Mouse (Mus musculus) liver, embryonic 15.5 days (tissue): ENCODE measurements at regions not wholly inside any gene's neighbourhood (a gene's known extent, or its start where the extent isn't known, plus 50 kb on each side); places are given as distances from the start of the nearest gene placed in this dataset.

Experiments
- ATAC-seq: fragments of 200-750 bp; cut with Nextera tagmentation; 2 replicates; pipeline ENCODE4 v1.8.0; 2017; ENCODE audit warnings: moderate number of reproducible peaks, mild to moderate bottlenecking, moderate library complexity; ENCODE audit not compliant: insufficient read depth
- H3K27ac ChIP-seq: fragments of 300-500 bp; sonication (generic); replicated peaks from 2 replicates; pipeline ENCODE4 v1.5.1; 2015; ENCODE audit warnings: mild to moderate bottlenecking, inconsistent platforms
- H3K27me3 ChIP-seq: fragments of 300-500 bp; sonication (generic); 2 replicates; pipeline ENCODE4 v1.6.1; 2015; ENCODE audit warnings: mild to moderate bottlenecking, inconsistent platforms
- H3K36me3 ChIP-seq: fragments of 300-500 bp; sonication (generic); replicated peaks from 2 replicates; pipeline ENCODE4 v1.6.1; 2015; ENCODE audit warnings: moderate library complexity, mild to moderate bottlenecking, inconsistent platforms
- H3K4me1 ChIP-seq: fragments of 300-500 bp; sonication (generic); replicated peaks from 2 replicates; pipeline ENCODE4 v1.6.1; 2015; ENCODE audit warnings: inconsistent platforms
- H3K4me2 ChIP-seq: fragments of 300-500 bp; sonication (generic); 2 replicates; pipeline ENCODE4 v1.6.1; 2015; ENCODE audit warnings: moderate library complexity, mild to moderate bottlenecking, inconsistent platforms
- H3K4me3 ChIP-seq: fragments of 300-500 bp; sonication (generic); replicated peaks from 2 replicates; pipeline ENCODE4 v1.5.1; 2015; ENCODE audit warnings: mild to moderate bottlenecking, inconsistent platforms
- H3K9ac ChIP-seq: fragments of 300-500 bp; sonication (generic); 2 replicates; pipeline ENCODE4 v1.6.1; 2015; ENCODE audit warnings: moderate library complexity, mild to moderate bottlenecking, inconsistent platforms
- H3K9me3 ChIP-seq: fragments of 300-500 bp; sonication (generic); replicated peaks from 2 replicates; pipeline ENCODE4 v1.6.1; 2016; ENCODE audit warnings: inconsistent platforms
- WGBS: fragments of 180-500 bp; shearing (Covaris S2); methylation state at CpG from one replicate; pipeline ENCODE4 v1.1.7; 2015; ENCODE audit warnings: mixed read lengths; ENCODE audit not compliant: insufficient replicate concordance; 5-methylcytosine and 5-hydroxymethylcytosine counted together

GRCm38 (mm10) chr11:48426446-48426845 lies 373.7 kb upstream of the Rack1 start:
- no peaks in the 10 kb centered on the region for H3K4me1 ChIP-seq
- H3K36me3 ChIP-seq = no peaks in the 10 kb centered on the region
- WGBS = 25% methylated on average over 1 of the region's 1 CpGs

GRCm38 (mm10) chr11:48418066-48418756 lies 381.9 kb upstream of the Rack1 start:
- H3K4me2 ChIP-seq = no peak overlapping the region
- WGBS = 65% methylated on average over 6 of the region's 6 CpGs
- ATAC-seq = no peak
- H3K27me3 ChIP-seq = no peaks in the 10 kb centered on the region
- no peaks in the 10 kb centered on the region for H3K4me1 ChIP-seq
- no peak overlapping the region for H3K9ac ChIP-seq
- H3K27ac ChIP-seq = no peak overlapping the region
- H3K4me3 ChIP-seq = no peak overlapping the region
- no peaks in the 10 kb centered on the region for H3K9me3 ChIP-seq
- H3K36me3 ChIP-seq = no peaks in the 10 kb centered on the region

More at GRCm38 (mm10) chr11:48426446-48426845, 373.7 kb upstream of the Rack1 start:
- Histone ChIP-seq H3K9me3 (no peaks in the 10 kb centered on the region), H3K4me3 (no peak overlapping the region), H3K27ac (no peak overlapping the region), H3K27me3 (no peaks in the 10 kb centered on the region), H3K9ac (no peak overlapping the region), H3K4me2 (no peak overlapping the region)
- ATAC-seq = no peak

GRCm38 (mm10) chr11:48417615-48418014 lies 382.5 kb upstream of the Rack1 start:
- no peak for ATAC-seq
- 55% methylated on average over 2 of the region's 2 CpGs for WGBS
- no peak overlapping the region for H3K9ac ChIP-seq
- H3K4me3 ChIP-seq = no peak overlapping the region
- H3K4me1 ChIP-seq = no peaks in the 10 kb centered on the region
- H3K9me3 ChIP-seq = no peaks in the 10 kb centered on the region
- no peak overlapping the region for H3K4me2 ChIP-seq
- no peaks in the 10 kb centered on the region for H3K27me3 ChIP-seq
- H3K27ac ChIP-seq = no peak overlapping the region
- H3K36me3 ChIP-seq = no peaks in the 10 kb centered on the region

DNA sequence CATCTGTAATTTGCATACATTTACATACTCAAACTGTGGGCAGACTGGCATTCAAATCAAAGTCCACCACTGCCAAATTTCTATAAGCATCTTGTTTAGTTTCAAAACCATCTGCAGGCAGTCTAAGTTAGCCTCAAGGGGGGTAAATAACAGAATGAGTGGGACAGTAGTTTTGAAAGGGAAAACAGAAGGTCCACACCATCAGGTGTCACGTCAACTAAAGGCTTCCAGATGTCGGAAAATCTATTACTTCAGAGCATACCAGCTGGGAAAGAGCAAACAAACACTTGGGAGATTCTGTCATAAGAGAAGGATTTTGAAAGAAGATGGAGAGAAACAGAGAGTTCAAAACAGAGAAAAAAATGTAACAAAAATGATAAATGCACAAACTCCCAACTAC lies 402.1 kb upstream of the Rack1 start:
- Histone ChIP-seq H3K9ac (no peak overlapping the region), H3K36me3 (no peaks in the 10 kb centered on the region), H3K4me2 (no peak overlapping the region), H3K4me3 (no peak overlapping the region), H3K27me3 (no peaks in the 10 kb centered on the region), H3K27ac (no peak overlapping the region), H3K9me3 (no peaks in the 10 kb centered on the region), H3K4me1 (no peaks in the 10 kb centered on the region)
- ATAC-seq = no peak
- 42% methylated on average over 2 of the region's 2 CpGs for WGBS

DNA sequence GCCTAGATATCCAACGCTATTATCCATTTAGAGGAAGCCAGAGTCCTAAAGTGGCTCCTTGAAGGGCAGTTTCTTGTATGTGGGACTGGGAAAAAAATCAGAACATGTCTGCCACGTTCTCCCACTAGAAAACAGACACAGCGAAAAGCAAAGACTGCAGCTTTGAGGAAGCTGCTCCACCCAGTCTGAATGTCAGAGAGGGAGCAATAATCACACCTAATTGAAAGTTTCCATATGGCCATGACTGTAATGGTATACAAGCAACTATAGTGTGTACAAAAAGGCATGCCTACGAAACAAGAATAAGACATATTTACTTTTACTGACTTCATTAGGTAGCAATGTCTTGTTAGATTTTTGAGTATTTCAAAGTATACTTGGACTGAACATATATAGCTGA lies 392.7 kb upstream of the Sgcd start:
- Histone ChIP-seq H3K4me1 (no peaks in the 10 kb centered on the region), H3K27ac (no peak overlapping the region), H3K4me3 (no peak overlapping the region), H3K36me3 (no peaks in the 10 kb centered on the region), H3K9me3 (no peaks in the 10 kb centered on the region), H3K4me2 (no peak overlapping the region), H3K9ac (no peak overlapping the region), H3K27me3 (no peaks in the 10 kb centered on the region)
- WGBS = 55% methylated on average over 4 of the region's 4 CpGs
- ATAC-seq = no peak

DNA sequence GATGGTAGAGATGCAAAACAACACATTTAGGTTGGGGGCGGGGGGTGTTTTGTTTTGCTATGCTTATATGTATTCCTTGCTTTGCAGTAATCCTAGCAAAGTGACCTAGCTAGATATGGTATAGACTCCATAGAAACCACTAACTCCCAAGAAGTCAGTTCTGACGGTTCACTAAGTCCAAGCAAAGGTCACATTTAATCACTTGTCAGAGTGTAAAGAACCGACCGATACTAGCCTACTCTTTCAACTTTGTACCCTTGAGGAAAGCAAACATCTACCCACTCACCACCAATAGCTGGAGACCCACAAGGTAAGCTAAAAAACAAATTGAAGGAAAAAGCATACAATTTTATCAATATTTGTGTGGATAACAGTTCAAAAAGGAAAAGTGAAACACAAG lies 389.3 kb upstream of the Sgcd start:
- no peak overlapping the region for H3K4me2 ChIP-seq
- ATAC-seq = no peak
- no peaks in the 10 kb centered on the region for H3K9me3 ChIP-seq
- no peak overlapping the region for H3K9ac ChIP-seq
- no peaks in the 10 kb centered on the region for H3K36me3 ChIP-seq
- WGBS = 56% methylated on average over 4 of the region's 4 CpGs
- H3K4me1 ChIP-seq = no peaks in the 10 kb centered on the region
- no peaks in the 10 kb centered on the region for H3K27me3 ChIP-seq
- no peak overlapping the region for H3K4me3 ChIP-seq
- H3K27ac ChIP-seq = no peak overlapping the region

DNA sequence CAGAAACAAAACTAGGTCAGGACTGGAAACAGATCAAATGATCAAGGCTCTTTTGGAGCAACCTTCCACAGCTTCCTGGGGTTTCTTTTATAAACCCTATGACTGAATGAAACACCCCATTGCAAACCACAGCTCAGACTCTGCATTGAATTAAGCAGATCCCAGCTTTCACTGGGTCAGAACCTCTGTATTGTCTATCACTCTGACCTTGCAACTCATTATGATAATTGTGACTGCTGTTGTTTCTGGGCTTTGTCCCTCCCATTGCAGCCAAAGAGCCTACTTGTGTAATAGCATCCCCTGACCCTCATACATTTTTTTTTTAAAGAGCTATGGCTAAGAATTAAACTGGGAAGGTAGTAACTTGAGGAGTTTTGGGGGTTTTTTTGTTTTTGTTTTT lies 388.5 kb upstream of the Sgcd start:
- Histone ChIP-seq H3K4me2 (no peak overlapping the region), H3K9ac (no peak overlapping the region), H3K36me3 (no peaks in the 10 kb centered on the region), H3K4me3 (no peak overlapping the region), H3K27ac (no peak overlapping the region), H3K9me3 (no peaks in the 10 kb centered on the region), H3K4me1 (no peaks in the 10 kb centered on the region), H3K27me3 (no peaks in the 10 kb centered on the region)
- no peak for ATAC-seq

DNA sequence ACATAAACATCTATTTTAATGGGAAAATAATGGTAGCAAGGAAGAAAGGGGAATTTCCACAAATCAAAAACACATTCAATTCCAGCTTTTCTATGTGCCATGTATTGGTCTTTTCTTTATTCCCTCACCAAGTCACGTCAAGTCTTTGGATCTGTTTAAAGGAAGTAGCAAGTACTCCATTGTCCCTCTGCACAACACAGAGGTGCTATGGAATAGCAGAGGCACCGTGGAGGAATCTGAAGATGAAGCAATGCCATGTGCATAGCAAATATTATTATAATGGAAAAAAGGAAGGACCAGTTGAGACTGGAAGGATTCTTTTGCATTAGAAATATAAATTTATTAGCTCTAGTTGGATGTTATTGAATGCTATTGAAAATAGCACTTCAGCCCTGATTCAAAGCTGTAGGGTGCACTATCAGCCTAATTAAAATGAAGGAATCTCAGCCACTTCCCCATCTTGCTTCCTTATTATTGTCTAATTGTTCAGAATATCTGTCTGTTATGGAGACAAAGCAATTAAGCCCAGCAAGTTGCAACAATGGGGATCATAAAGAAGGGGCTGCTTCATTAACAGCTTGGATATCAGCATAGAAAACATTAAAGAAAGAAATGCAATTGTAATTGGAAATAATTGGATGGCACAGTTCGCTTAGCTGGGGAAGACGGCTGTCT lies 362.7 kb upstream of the Sgcd start:
- ATAC-seq = no peak
- Histone ChIP-seq H3K4me3 (no peak overlapping the region), H3K9me3 (no peaks in the 10 kb centered on the region), H3K9ac (no peak overlapping the region), H3K4me2 (no peak overlapping the region), H3K27me3 (no peaks in the 10 kb centered on the region), H3K27ac (no peak overlapping the region), H3K36me3 (no peaks in the 10 kb centered on the region), H3K4me1 (no peaks in the 10 kb centered on the region)
- WGBS = 61% methylated on average over 4 of the region's 4 CpGs

DNA sequence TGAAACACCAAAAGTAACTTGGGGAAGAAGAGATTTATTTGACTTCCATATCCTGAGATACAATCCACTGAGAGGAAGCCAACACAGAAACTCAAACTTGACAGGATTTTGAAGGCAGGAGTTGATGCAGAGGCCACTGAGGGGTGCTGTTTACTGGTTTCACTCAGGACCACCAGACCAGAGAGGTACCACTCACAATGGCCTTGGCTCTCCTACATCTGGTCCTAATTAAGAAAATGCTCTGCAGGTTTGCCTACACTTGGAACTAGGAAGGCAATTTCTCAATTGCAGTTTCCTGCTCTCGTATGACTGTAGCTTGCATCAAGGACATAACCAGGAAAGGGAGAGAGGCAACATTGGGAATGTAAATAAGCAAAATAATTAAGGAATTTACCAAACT lies 325.7 kb upstream of the Sgcd start:
- H3K9ac ChIP-seq = no peak overlapping the region
- H3K9me3 ChIP-seq = no peaks in the 10 kb centered on the region
- H3K4me2 ChIP-seq = no peak overlapping the region
- no peak overlapping the region for H3K27ac ChIP-seq
- no peaks in the 10 kb centered on the region for H3K4me1 ChIP-seq
- no peaks in the 10 kb centered on the region for H3K36me3 ChIP-seq
- no peaks in the 10 kb centered on the region for H3K27me3 ChIP-seq
- no peak for ATAC-seq
- no peak overlapping the region for H3K4me3 ChIP-seq
- 27% methylated on average over 1 of the region's 1 CpGs for WGBS

DNA sequence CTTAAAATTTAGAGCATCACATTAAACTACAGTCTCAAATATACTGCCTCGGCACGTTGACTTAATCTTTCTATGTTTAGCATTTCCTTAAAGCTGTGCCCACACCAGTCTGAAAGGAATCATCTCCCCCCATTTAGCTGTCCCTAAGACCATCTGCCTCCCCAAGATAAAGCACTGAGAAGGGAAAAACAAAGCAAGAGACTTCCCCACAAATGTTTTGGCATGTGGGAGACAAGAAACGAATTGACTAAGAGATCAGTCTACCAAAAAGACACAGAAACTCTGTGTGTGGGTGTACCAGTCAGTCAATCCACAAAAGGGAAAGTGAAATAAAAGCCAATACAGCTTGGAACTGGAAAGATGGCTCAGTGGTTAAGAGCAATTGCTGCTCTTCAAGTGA lies 306.6 kb upstream of the Sgcd start:
- Histone ChIP-seq H3K27me3 (no peaks in the 10 kb centered on the region), H3K36me3 (no peaks in the 10 kb centered on the region), H3K9ac (no peak overlapping the region), H3K4me2 (no peak overlapping the region), H3K9me3 (no peaks in the 10 kb centered on the region), H3K27ac (no peak overlapping the region), H3K4me1 (no peaks in the 10 kb centered on the region), H3K4me3 (no peak overlapping the region)
- WGBS = 40% methylated on average over 3 of the region's 3 CpGs
- ATAC-seq = no peak

- H3K4me1 ChIP-seq = no peaks in the 10 kb centered on the region
- no peak for ATAC-seq
- H3K36me3 ChIP-seq = no peaks in the 10 kb centered on the region
- no peaks in the 10 kb centered on the region for H3K9me3 ChIP-seq
- no peak overlapping the region for H3K4me3 ChIP-seq
- 49% methylated on average over 3 of the region's 3 CpGs for WGBS
- no peak overlapping the region for H3K27ac ChIP-seq
- no peak overlapping the region for H3K4me2 ChIP-seq
- no peak overlapping the region for H3K9ac ChIP-seq
- no peaks in the 10 kb centered on the region for H3K27me3 ChIP-seq
Measured at GRCm38 (mm10) chr11:48262492-48262891, 273.7 kb upstream of the Sgcd start.

GRCm38 (mm10) chr11:48261089-48261488 lies 272.3 kb upstream of the Sgcd start:
- H3K27me3 ChIP-seq = no peaks in the 10 kb centered on the region
- no peak overlapping the region for H3K4me3 ChIP-seq
- H3K27ac ChIP-seq = no peak overlapping the region
- WGBS = 18% methylated on average over 1 of the region's 1 CpGs
- H3K4me1 ChIP-seq = no peaks in the 10 kb centered on the region
- H3K4me2 ChIP-seq = no peak overlapping the region
- no peak overlapping the region for H3K9ac ChIP-seq
- H3K9me3 ChIP-seq = no peaks in the 10 kb centered on the region
- no peak for ATAC-seq
- no peaks in the 10 kb centered on the region for H3K36me3 ChIP-seq
